Mouse (Mus musculus): ENCODE data around the gene Adgre5. TPM values are rescaled to one million over a fixed set of nuclear protein-coding genes. Genes with fewer than 3 reads are reported as not detected.
A peak's percentile ranks its signal among the peaks of the same experiment; 100 is the strongest.

The Adgre5 gene
- total and polyA plus RNA-seq, 3 experiments, result 44.6 to 73.9 (median 46.4) TPM

DNA sequence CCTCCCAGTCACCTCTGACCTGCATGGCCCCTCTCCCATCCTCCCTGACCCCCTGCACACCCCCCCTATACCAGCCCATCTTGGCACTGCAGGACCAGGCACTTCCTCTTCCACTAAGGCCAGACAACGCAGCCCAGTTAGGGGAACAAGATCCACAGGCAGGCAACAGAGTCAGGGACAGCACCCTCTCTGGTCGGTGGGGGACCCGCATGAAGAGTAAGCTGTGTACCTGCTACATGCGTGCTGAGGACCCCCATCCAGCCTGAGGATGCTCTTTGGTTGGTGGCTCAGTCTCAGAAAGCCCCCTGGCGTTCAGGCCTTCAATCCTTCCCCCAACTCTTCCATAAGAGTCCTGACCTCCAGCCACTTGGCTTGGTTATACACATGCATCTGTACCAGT is 34.7 kb downstream of the Adgre5 start:
- Histone ChIP-seq H3K4me1 (ENCODE audit: control insufficient read depth, insufficient read depth, low read length) (no peaks in the 10 kb centered on the region), H3K27me3 (ENCODE audit: control insufficient read depth, insufficient read depth, low read length) (no peaks in the 10 kb centered on the region), H3K27ac (no peak overlapping the region), H3K4me3 (no peak overlapping the region), H3K79me2 (replicated peaks; ENCODE audit: control insufficient read depth, insufficient read depth, low read length) (no peaks in the 10 kb centered on the region), H3K36me3 (ENCODE audit: control insufficient read depth, insufficient read depth, low read length) (no peaks in the 10 kb centered on the region), H3K9ac (ENCODE audit: low read depth, low read length) (no peak overlapping the region)
- no peak for DNase-seq
- WGBS, result 71% methylated on average over 5 of the region's 5 CpGs
- TF ChIP-seq POLR2A (IDR thresholded peaks at IDR 0.05; ENCODE audit: insufficient read depth, low read depth, low read length) (no peak), CTCF (IDR thresholded peaks at IDR 0.05) (no peak), EP300 (IDR thresholded peaks at IDR 0.05; ENCODE audit: insufficient read depth, low read depth, low read length) (no peak)
- intact Hi-C loops (cut with DNase I), result no loop called here

DNA sequence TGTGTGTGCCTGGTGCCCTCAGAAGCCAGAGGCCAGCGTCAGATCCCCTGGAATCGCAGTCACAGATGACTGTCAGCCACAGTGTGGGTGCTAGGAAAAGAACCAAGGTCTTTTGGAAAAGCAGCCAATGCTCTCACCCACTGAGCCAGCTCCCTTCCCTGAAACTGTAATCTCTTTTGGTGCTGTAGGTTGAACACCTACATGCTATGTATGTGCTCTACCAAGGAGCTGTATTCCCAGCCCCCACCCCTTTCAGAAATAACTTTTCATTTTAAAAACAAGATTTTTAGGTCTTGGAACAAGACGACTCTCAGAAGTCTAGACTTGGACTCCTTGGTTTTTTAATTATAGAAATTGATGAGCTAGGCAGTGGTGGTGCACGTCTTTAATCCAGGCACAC is 37.7 kb downstream of the Adgre5 start:
- WGBS, result 84% methylated on average over 4 of the region's 4 CpGs

DNA sequence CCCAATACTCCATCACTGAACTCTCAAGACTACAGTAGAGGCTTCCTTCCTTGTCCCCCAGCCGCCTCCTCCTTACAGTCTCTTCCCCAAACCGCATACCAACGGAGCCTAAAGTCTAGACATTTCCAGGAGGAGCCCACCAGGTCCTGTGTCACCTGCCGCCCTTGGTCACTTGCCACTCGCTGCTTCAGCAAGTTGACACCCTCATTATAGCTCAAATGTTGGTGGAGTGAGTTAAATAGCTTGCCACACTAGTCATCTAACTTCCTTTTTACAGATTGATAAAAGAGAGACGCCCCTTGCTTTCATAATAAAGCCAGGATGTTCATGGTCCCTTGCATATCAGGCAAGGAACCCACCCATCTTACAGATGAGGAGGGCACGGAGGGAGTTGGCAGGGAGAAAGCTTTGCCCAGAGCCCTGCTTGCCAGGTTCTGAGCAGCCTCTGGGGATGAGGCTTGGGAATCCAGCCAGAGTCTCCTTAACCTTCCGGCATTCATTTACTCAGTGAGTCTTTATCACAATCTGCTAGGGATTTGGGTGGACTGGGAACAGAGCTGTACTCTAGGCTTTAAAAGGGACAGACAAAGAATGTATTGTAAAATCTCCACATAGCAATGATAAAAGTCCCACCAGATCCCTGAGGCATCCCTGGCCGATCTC is 40.6 kb downstream of the Adgre5 start:
- intact Hi-C loops (cut with DNase I), result loop anchor here (2.0 kb wide), 1 partner anchor 36 kb away; no protein-coding TSS in a partner anchor
- Histone ChIP-seq H3K4me3 (no peak overlapping the region), H3K36me3 (ENCODE audit: control insufficient read depth, insufficient read depth, low read length) (no peaks in the 10 kb centered on the region), H3K27ac (no peak overlapping the region; the same call in 1 of the 2 replicates), H3K27me3 (ENCODE audit: control insufficient read depth, insufficient read depth, low read length) (no peaks in the 10 kb centered on the region), H3K9ac (ENCODE audit: low read depth, low read length) (no peak overlapping the region), H3K4me1 (ENCODE audit: control insufficient read depth, insufficient read depth, low read length) (peaks cover 10% of the 10 kb centered on the region), H3K79me2 (replicated peaks; ENCODE audit: control insufficient read depth, insufficient read depth, low read length) (peaks cover 2% of the 10 kb centered on the region; the same call in 1 of the 2 replicates)
- WGBS, result 40% methylated on average over 9 of the region's 9 CpGs
- TF ChIP-seq POLR2A (IDR thresholded peaks at IDR 0.05; ENCODE audit: insufficient read depth, low read depth, low read length), result no peak
- DNase-seq, result no peak

More for the DNA sequence above, 37.7 kb downstream of the Adgre5 start:
- Histone ChIP-seq H3K36me3 (ENCODE audit: control insufficient read depth, insufficient read depth, low read length) (no peaks in the 10 kb centered on the region), H3K27me3 (ENCODE audit: control insufficient read depth, insufficient read depth, low read length) (no peaks in the 10 kb centered on the region), H3K27ac (no peak overlapping the region), H3K9ac (ENCODE audit: low read depth, low read length) (no peak overlapping the region), H3K4me3 (no peak overlapping the region), H3K79me2 (replicated peaks; ENCODE audit: control insufficient read depth, insufficient read depth, low read length) (no peaks in the 10 kb centered on the region), H3K4me1 (ENCODE audit: control insufficient read depth, insufficient read depth, low read length) (no peaks in the 10 kb centered on the region)
- no peak for DNase-seq
- intact Hi-C loops (cut with DNase I), result no loop called here
- no peak for TF ChIP-seq EP300 (IDR thresholded peaks at IDR 0.05; ENCODE audit: insufficient read depth, low read depth, low read length)
- no peak for TF ChIP-seq CTCF (IDR thresholded peaks at IDR 0.05)
- TF ChIP-seq POLR2A (IDR thresholded peaks at IDR 0.05; ENCODE audit: insufficient read depth, low read depth, low read length), result no peak

DNA sequence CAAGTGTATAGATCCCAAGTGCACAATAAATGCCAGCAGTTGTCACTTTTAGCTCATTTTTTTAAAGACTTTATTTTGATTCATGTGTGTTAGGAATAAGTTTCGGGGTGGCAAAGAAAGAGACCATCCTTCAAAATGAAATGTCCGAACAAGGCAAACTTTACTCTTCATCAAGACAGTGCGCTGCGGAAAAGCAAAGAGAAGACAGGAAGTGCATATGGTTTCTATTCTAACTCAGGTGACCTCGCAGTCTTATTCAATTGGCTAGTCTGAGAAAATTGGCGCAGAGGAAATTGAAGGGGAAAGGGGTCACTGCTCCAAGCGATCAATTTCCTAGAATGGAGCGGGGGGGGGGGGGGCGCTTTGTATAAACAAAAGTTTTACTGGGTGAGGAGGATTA is 41.6 kb downstream of the Adgre5 start:
- peak overlapping the region; percentile 98 for H3K27ac ChIP-seq
- H3K79me2 ChIP-seq (replicated peaks; ENCODE audit: control insufficient read depth, insufficient read depth, low read length), result peaks cover 2% of the 10 kb centered on the region; the same call in 1 of the 2 replicates
- TF ChIP-seq CTCF (IDR thresholded peaks at IDR 0.05), result no peak
- TF ChIP-seq POLR2A (IDR thresholded peaks at IDR 0.05; ENCODE audit: insufficient read depth, low read depth, low read length), result no peak
- TF ChIP-seq EP300 (IDR thresholded peaks at IDR 0.05; ENCODE audit: insufficient read depth, low read depth, low read length), result no peak
- H3K9ac ChIP-seq (ENCODE audit: low read depth, low read length), result peak overlapping the region; percentile 87
- no peak for DNase-seq
- 29% methylated on average over 9 of the region's 9 CpGs for WGBS
- no peaks in the 10 kb centered on the region for H3K27me3 ChIP-seq (ENCODE audit: control insufficient read depth, insufficient read depth, low read length)
- no peaks in the 10 kb centered on the region for H3K36me3 ChIP-seq (ENCODE audit: control insufficient read depth, insufficient read depth, low read length)
- H3K4me3 ChIP-seq, result peak overlapping the region; percentile 100
- intact Hi-C loops (cut with DNase I), result loop anchor here (1.0 to 5.0 kb wide), 2 partner anchors 15 to 37 kb away; no protein-coding TSS in a partner anchor
- peaks cover 16% of the 10 kb centered on the region for H3K4me1 ChIP-seq (ENCODE audit: control insufficient read depth, insufficient read depth, low read length)

DNA sequence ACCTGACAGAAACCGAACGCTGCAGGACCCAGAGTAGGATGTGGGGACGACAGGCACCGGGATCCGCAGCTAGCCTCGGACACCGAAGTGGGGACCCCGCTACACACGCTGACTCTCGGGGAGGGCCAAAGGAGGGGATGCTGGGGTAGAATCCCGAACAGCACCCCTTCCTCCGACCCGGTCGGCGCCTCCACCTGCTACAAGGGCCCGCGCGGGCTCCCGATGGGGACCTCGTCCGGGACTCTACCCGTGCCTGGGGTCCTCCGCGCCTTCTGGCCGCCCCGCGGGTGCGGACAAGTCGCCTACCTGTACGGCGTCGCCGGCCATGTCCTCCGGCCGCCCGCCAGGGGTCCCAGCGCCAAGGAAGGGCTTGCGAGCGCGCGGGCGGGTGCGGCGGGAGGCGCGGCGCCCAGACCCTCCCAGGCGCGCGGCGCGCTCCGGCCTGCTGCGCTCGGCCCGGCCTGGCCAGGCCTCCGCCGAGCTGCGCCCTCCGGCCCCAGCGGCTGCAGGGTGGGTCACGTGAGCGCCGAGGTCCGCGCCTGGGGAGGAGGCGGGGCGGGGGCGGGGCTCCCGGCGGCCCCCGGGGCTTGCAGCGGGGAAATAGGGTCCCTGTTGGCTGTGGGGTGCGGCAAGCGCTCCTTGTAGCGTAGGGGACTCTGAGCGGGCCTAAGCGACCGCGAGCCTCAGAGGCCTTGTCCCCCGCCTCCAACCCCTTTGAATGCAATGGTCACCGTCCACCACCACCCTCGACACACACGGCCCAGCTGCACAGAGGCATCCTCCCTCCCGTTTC is 42.3 kb downstream of the Adgre5 start, which contains the start of gene Pkn1:
Pkn1 (minus strand) TSS at position 519 of the 793 bp plus-strand sequence.
- under 1% methylated on average over 79 of the region's 85 CpGs for WGBS
- peak; percentile 30 for TF ChIP-seq CTCF (IDR thresholded peaks at IDR 0.05)
- no peak for TF ChIP-seq EP300 (IDR thresholded peaks at IDR 0.05; ENCODE audit: insufficient read depth, low read depth, low read length)
- TF ChIP-seq POLR2A (IDR thresholded peaks at IDR 0.05; ENCODE audit: insufficient read depth, low read depth, low read length), result peak; percentile 75
- no peaks in the 10 kb centered on the region for H3K36me3 ChIP-seq (ENCODE audit: control insufficient read depth, insufficient read depth, low read length)
- H3K4me1 ChIP-seq (ENCODE audit: control insufficient read depth, insufficient read depth, low read length), result peaks cover 20% of the 10 kb centered on the region
- H3K27me3 ChIP-seq (ENCODE audit: control insufficient read depth, insufficient read depth, low read length), result no peaks in the 10 kb centered on the region
- H3K9ac ChIP-seq (ENCODE audit: low read depth, low read length), result peak within 1 kb of the TSS; percentile 94
- H3K79me2 ChIP-seq (replicated peaks; ENCODE audit: control insufficient read depth, insufficient read depth, low read length), result peaks cover 2% of the 10 kb centered on the region; the same call in 1 of the 2 replicates
- peak; percentile 86 to 91 for DNase-seq
- H3K27ac ChIP-seq, result peak within 1 kb of the TSS; percentile 98
- intact Hi-C loops (cut with DNase I), result loop anchor here (1.0 to 5.0 kb wide), 2 partner anchors 15 to 37 kb away; no protein-coding TSS in a partner anchor
- H3K4me3 ChIP-seq, result peak within 1 kb of the TSS; percentile 100
